Mouse (Mus musculus) embryonic facial prominence, embryonic 15.5 days (tissue): ENCODE results near the gene Tfrc. TPM values are rescaled to one million over a fixed set of nuclear protein-coding genes. Genes with fewer than 3 reads are reported as not detected.

Source experiments
- ATAC-seq: fragments of 200-750 bp; cut with Nextera tagmentation; 2 replicates; pipeline ENCODE4 v1.8.0; 2017; ENCODE audit warnings: low read depth, moderate TSS enrichment; ENCODE audit not compliant: insufficient number of reproducible peaks, low FRiP score, low TSS enrichment
- H3K27ac ChIP-seq: fragments of 300-500 bp; sonication (generic); replicated peaks from 2 replicates; pipeline ENCODE4 v1.5.1; 2015; ENCODE audit warnings: mild to moderate bottlenecking, inconsistent platforms
- H3K27me3 ChIP-seq: fragments of 300-500 bp; sonication (generic); 2 replicates; pipeline ENCODE4 v1.6.1; 2015; ENCODE audit warnings: inconsistent platforms
- H3K36me3 ChIP-seq: fragments of 300-500 bp; sonication (generic); 2 replicates; pipeline ENCODE4 v1.6.1; 2015; ENCODE audit warnings: mild to moderate bottlenecking, inconsistent platforms
- H3K4me1 ChIP-seq: fragments of 300-500 bp; sonication (generic); 2 replicates; pipeline ENCODE4 v1.6.1; 2015; ENCODE audit warnings: inconsistent platforms
- H3K4me2 ChIP-seq: fragments of 300-500 bp; sonication (generic); replicated peaks from 2 replicates; pipeline ENCODE4 v1.6.1; 2015; ENCODE audit warnings: mild to moderate bottlenecking, inconsistent platforms
- H3K4me3 ChIP-seq: fragments of 300-500 bp; sonication (generic); replicated peaks from 2 replicates; pipeline ENCODE4 v1.5.1; 2015; ENCODE audit warnings: mild to moderate bottlenecking, inconsistent platforms
- H3K9ac ChIP-seq: fragments of 300-500 bp; sonication (generic); 2 replicates; pipeline ENCODE4 v1.6.1; 2015; ENCODE audit warnings: inconsistent platforms
- H3K9me3 ChIP-seq: fragments of 300-500 bp; sonication (generic); replicated peaks from 2 replicates; pipeline ENCODE4 v1.6.1; 2016; ENCODE audit warnings: inconsistent platforms
- WGBS: fragments of 180-500 bp; shearing (Covaris S2); methylation state at CpG from one replicate; pipeline ENCODE4 v1.1.7; 2015; 5-methylcytosine and 5-hydroxymethylcytosine counted together
- polyA plus RNA-seq: library from polyadenylated mRNA; unstranded; fragments of >200 nt; fragmentation: Nextera tagmentation; extraction: Ambion mirVana; gene quantifications from 2 replicates; pipeline ENCODE4 v1.2.1, GENCODE M21; 2015

The Tfrc gene
- polyA plus RNA-seq, result 19.8 and 24.0 TPM in 2 replicates

- no peaks in the 10 kb centered on the region for H3K9me3 ChIP-seq
- peak within 1 kb of the TSS; percentile 89 for H3K27ac ChIP-seq
- H3K9ac ChIP-seq, result peak within 1 kb of the TSS; percentile 69
- peak; percentile 98 for ATAC-seq
- peaks cover 9% of the 10 kb centered on the region; the same call in 1 of the 2 replicates for H3K4me1 ChIP-seq
- H3K4me2 ChIP-seq, result peak within 1 kb of the TSS; percentile 87
- no peaks in the 10 kb centered on the region for H3K36me3 ChIP-seq
- H3K4me3 ChIP-seq, result peak within 1 kb of the TSS; percentile 68
- WGBS, result under 1% methylated on average over 72 of the region's 73 CpGs
- H3K27me3 ChIP-seq, result no peaks in the 10 kb centered on the region
Observed at GRCm38 (mm10) chr16:32608712-32609400, at the start of gene Tfrc. Tfrc (plus strand) TSS chr16:32608920.

- WGBS, result 70% methylated on average over 4 of the region's 4 CpGs
Observed at GRCm38 (mm10) chr16:32559493-32559892, 49.2 kb upstream of the Tfrc start.

DNA sequence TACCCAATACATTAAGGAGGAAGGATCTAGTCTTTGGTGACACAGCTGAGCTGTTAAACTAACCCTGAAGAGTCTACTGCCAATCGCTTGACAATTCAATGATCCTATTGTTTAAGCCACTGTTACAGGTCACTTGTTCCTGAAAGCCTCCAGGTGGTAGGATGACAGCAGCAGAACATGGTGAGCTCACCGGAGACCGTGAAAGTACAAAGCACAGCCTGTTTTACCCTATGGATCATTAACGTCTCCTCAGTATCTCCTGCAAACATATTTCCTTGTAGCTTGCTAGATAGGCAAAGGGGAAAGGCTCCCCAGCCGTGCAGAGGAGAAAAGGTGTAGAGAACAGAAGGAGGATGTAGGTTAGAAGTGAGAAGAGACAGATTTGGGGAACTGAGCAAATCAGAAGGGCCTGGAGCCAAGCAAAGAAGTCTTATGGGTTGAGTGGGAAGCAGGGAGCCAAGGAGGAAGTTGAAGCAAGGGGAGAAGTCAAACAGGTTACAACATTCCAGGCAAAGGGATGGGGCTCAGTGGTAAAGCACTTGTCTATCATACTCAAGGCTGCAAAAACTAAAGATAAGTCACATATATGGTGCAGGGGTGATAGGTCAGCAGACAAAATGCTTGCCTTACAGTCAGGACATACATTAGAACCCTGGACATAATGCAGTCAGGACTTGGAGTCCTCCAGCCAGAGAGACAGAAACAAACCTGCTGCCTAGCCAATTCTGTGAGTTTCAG, 45.5 kb upstream of the Tfrc start:
- no peaks in the 10 kb centered on the region for H3K4me1 ChIP-seq
- H3K4me2 ChIP-seq, result no peak overlapping the region
- no peaks in the 10 kb centered on the region for H3K9me3 ChIP-seq
- no peaks in the 10 kb centered on the region for H3K36me3 ChIP-seq
- no peaks in the 10 kb centered on the region for H3K27me3 ChIP-seq
- H3K4me3 ChIP-seq, result no peak overlapping the region
- no peak for ATAC-seq
- WGBS, result 67% methylated on average over 5 of the region's 5 CpGs
- no peak overlapping the region for H3K9ac ChIP-seq
- H3K27ac ChIP-seq, result no peak overlapping the region

More at GRCm38 (mm10) chr16:32559493-32559892, 49.2 kb upstream of the Tfrc start:
- Histone ChIP-seq H3K4me3 (no peak overlapping the region), H3K27ac (no peak overlapping the region), H3K27me3 (no peaks in the 10 kb centered on the region), H3K9me3 (no peaks in the 10 kb centered on the region), H3K36me3 (no peaks in the 10 kb centered on the region), H3K4me1 (no peaks in the 10 kb centered on the region), H3K9ac (no peak overlapping the region), H3K4me2 (no peak overlapping the region)
- no peak for ATAC-seq

GRCm38 (mm10) chr16:32567282-32567681, 41.4 kb upstream of the Tfrc start:
- ATAC-seq, result no peak
- Histone ChIP-seq H3K4me3 (no peak overlapping the region), H3K36me3 (no peaks in the 10 kb centered on the region), H3K4me1 (no peaks in the 10 kb centered on the region), H3K4me2 (no peak overlapping the region), H3K27ac (no peak overlapping the region), H3K9me3 (no peaks in the 10 kb centered on the region), H3K9ac (no peak overlapping the region), H3K27me3 (no peaks in the 10 kb centered on the region)
- 62% methylated on average over 4 of the region's 4 CpGs for WGBS

GRCm38 (mm10) chr16:32568401-32568800, 40.3 kb upstream of the Tfrc start:
- no peak overlapping the region for H3K27ac ChIP-seq
- H3K4me1 ChIP-seq, result no peaks in the 10 kb centered on the region
- no peak overlapping the region for H3K4me3 ChIP-seq
- ATAC-seq, result no peak
- H3K4me2 ChIP-seq, result no peak overlapping the region
- H3K9me3 ChIP-seq, result no peaks in the 10 kb centered on the region
- 65% methylated on average over 6 of the region's 6 CpGs for WGBS
- H3K9ac ChIP-seq, result no peak overlapping the region
- H3K36me3 ChIP-seq, result no peaks in the 10 kb centered on the region
- H3K27me3 ChIP-seq, result no peaks in the 10 kb centered on the region

DNA sequence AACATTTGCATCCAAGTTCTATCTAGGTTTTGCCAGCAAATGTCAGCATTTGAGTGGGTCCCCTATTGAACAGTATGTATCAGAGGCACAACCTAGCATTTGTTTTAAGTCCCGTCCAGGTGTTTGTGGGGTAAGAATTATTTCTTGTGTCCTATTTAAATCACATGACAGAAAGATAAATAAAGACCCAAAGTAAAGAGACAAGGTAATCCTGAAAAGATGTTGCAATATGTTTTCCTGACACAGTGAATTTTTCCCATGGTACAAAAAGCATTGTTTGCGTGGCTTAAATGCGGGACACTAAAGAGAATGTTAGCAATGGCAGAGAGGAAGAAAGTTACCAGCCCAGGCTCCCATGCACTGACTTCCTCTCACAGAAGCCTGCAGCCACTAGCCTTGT, 38.7 kb upstream of the Tfrc start:
- Histone ChIP-seq H3K27ac (no peak overlapping the region), H3K27me3 (no peaks in the 10 kb centered on the region), H3K9ac (no peak overlapping the region), H3K9me3 (no peaks in the 10 kb centered on the region), H3K36me3 (no peaks in the 10 kb centered on the region), H3K4me1 (no peaks in the 10 kb centered on the region), H3K4me3 (no peak overlapping the region), H3K4me2 (no peak overlapping the region)
- WGBS, result 82% methylated on average over 3 of the region's 3 CpGs
- no peak for ATAC-seq

DNA sequence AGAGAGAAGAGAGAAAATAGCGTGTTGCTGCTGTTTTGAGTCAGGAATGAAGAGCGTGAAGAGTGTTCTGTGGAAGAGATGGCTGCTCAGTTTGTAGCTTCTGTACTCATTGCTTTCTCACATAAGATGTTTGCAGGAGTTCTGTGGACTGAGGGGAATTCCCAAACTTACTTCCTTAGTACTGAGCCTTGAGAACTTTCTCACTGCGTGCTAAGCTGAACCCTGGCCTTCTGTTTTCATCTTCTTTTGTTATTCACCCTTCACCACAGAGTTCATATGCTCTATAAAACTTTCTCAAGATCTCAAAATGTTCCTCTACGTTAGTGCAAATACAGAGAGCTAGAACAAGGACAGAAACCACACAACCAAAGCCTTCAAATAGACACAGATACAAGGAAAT, 36.2 kb upstream of the Tfrc start:
- no peaks in the 10 kb centered on the region for H3K27me3 ChIP-seq
- H3K9ac ChIP-seq, result no peak overlapping the region
- H3K4me3 ChIP-seq, result no peak overlapping the region
- WGBS, result 81% methylated on average over 4 of the region's 4 CpGs
- H3K27ac ChIP-seq, result no peak overlapping the region
- no peaks in the 10 kb centered on the region for H3K9me3 ChIP-seq
- no peak for ATAC-seq
- no peak overlapping the region for H3K4me2 ChIP-seq
- H3K36me3 ChIP-seq, result no peaks in the 10 kb centered on the region
- no peaks in the 10 kb centered on the region for H3K4me1 ChIP-seq

DNA sequence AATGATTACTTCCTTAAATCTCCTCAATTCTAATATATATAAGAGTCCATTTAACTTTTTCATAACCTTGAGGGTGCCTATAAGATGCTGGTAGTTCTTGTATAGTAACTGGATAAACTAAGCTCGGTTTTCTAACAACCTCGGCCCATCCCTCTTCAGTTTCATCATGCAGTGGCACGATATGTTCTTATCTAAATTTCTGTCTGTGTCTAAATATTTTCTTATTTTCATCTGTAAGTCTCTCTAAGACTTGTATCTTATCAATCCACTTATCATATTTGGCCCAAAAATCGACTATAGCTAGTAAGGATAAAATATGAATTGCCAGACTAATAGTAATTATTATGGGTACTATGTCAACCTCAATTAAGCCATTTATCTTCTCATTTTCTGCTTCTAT, 22.2 kb upstream of the Tfrc start:
- no peaks in the 10 kb centered on the region for H3K27me3 ChIP-seq
- H3K4me2 ChIP-seq, result no peak overlapping the region
- no peaks in the 10 kb centered on the region for H3K9me3 ChIP-seq
- no peak overlapping the region for H3K4me3 ChIP-seq
- no peaks in the 10 kb centered on the region for H3K4me1 ChIP-seq
- 83% methylated on average over 4 of the region's 4 CpGs for WGBS
- no peak overlapping the region for H3K9ac ChIP-seq
- no peak for ATAC-seq
- H3K27ac ChIP-seq, result no peak overlapping the region
- no peaks in the 10 kb centered on the region for H3K36me3 ChIP-seq

DNA sequence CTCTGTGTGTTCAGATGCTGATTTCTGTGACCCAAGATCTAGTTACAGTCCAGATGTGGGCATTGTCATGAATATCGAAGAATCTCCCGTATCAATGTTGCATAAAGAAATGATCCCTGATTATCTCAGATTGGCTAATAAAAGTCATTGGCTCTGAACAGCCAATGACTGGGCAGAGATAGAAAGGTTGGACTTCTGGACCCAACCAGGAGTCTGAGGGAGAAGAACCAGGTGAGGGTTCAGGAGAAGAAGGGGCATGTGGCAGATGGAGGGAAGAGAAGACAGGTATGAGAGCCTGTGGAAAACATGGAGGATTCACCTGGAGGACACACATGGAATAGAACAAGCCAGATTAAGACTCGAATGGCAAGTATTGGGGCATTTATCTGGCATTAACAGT, 20.2 kb upstream of the Tfrc start:
- 84% methylated on average over 3 of the region's 3 CpGs for WGBS
- no peaks in the 10 kb centered on the region for H3K4me1 ChIP-seq
- H3K4me2 ChIP-seq, result no peak overlapping the region
- no peak overlapping the region for H3K9ac ChIP-seq
- H3K36me3 ChIP-seq, result no peaks in the 10 kb centered on the region
- H3K9me3 ChIP-seq, result no peaks in the 10 kb centered on the region
- no peak for ATAC-seq
- no peak overlapping the region for H3K4me3 ChIP-seq
- H3K27ac ChIP-seq, result no peak overlapping the region
- H3K27me3 ChIP-seq, result no peaks in the 10 kb centered on the region

GRCm38 (mm10) chr16:32591521-32591920, 17.2 kb upstream of the Tfrc start:
- WGBS, result 85% methylated on average over 8 of the region's 8 CpGs
- H3K4me2 ChIP-seq, result no peak overlapping the region

GRCm38 (mm10) chr16:32593283-32593805, 15.4 kb upstream of the Tfrc start:
- Histone ChIP-seq H3K4me3 (no peak overlapping the region), H3K4me2 (no peak overlapping the region), H3K27me3 (no peaks in the 10 kb centered on the region), H3K27ac (no peak overlapping the region), H3K4me1 (no peaks in the 10 kb centered on the region), H3K9ac (no peak overlapping the region), H3K9me3 (no peaks in the 10 kb centered on the region), H3K36me3 (no peaks in the 10 kb centered on the region)
- ATAC-seq, result no peak
- WGBS, result 87% methylated on average over 5 of the region's 5 CpGs

More at GRCm38 (mm10) chr16:32591521-32591920, 17.2 kb upstream of the Tfrc start:
- no peaks in the 10 kb centered on the region for H3K9me3 ChIP-seq
- no peaks in the 10 kb centered on the region for H3K36me3 ChIP-seq
- no peaks in the 10 kb centered on the region for H3K27me3 ChIP-seq
- H3K9ac ChIP-seq, result no peak overlapping the region
- H3K27ac ChIP-seq, result no peak overlapping the region
- no peak for ATAC-seq
- no peaks in the 10 kb centered on the region for H3K4me1 ChIP-seq
- no peak overlapping the region for H3K4me3 ChIP-seq
